Mouse (Mus musculus) heart, adult 9 months (tissue): Measurements from ENCODE around the gene Kdm5b.

Experiments used
- DNase-seq, 2 experiments: peaks; one replicate each; pipeline ENCODE4 v3.0.0; 2022; ENCODE audit warnings: low spot score in 2 of 2

The Kdm5b gene

GRCm38 (mm10) chr1:134549632-134550132 lies 10.3 kb upstream of the Kdm5b start, which contains the start of gene Mgat4e:
Mgat4e (minus strand) TSS chr1:134549682.
- no peak for DNase-seq

- DNase-seq, result no peak
Measured at GRCm38 (mm10) chr1:134551869-134552268, 8.1 kb upstream of the Kdm5b start.

GRCm38 (mm10) chr1:134552396-134552795 lies 7.6 kb upstream of the Kdm5b start:
- no peak for DNase-seq

- DNase-seq, result no peak
Measured at GRCm38 (mm10) chr1:134555240-134555870, 4.6 kb upstream of the Kdm5b start.

GRCm38 (mm10) chr1:134555871-134556670 lies 3.9 kb upstream of the Kdm5b start:
- peak in 1 of 2 experiments; percentile 10 for DNase-seq

GRCm38 (mm10) chr1:134556671-134557218 lies 3.2 kb upstream of the Kdm5b start:
- peak; percentile 96 to 97 for DNase-seq

GRCm38 (mm10) chr1:134558511-134558910 lies 1.5 kb upstream of the Kdm5b start:
- DNase-seq, result no peak

GRCm38 (mm10) chr1:134559226-134559625 lies 745 bp upstream of the Kdm5b start:
- no peak for DNase-seq

- no peak for DNase-seq
Measured at GRCm38 (mm10) chr1:134560396-134560795, 425 bp downstream of the Kdm5b start.

- DNase-seq, result peak; percentile 6 to 21
Measured at GRCm38 (mm10) chr1:134560801-134561769, 1.1 kb downstream of the Kdm5b start.

- DNase-seq, result no peak
Measured at GRCm38 (mm10) chr1:134561770-134562143, 1.8 kb downstream of the Kdm5b start.

- DNase-seq, result no peak
Measured at GRCm38 (mm10) chr1:134562457-134562856, 2.5 kb downstream of the Kdm5b start.

GRCm38 (mm10) chr1:134563726-134564125 lies 3.8 kb downstream of the Kdm5b start:
- no peak for DNase-seq

- no peak for DNase-seq
Measured at GRCm38 (mm10) chr1:134567511-134567910, 7.5 kb downstream of the Kdm5b start.

- DNase-seq, result no peak
Measured at GRCm38 (mm10) chr1:134570171-134570570, 10.2 kb downstream of the Kdm5b start.

- DNase-seq, result no peak
Measured at GRCm38 (mm10) chr1:134570631-134571030, 10.7 kb downstream of the Kdm5b start.

GRCm38 (mm10) chr1:134573300-134573931 lies 13.4 kb downstream of the Kdm5b start:
- no peak for DNase-seq

- DNase-seq, result no peak
Measured at GRCm38 (mm10) chr1:134573932-134574315, 14.0 kb downstream of the Kdm5b start.

- no peak for DNase-seq
Measured at GRCm38 (mm10) chr1:134577384-134578120, 17.6 kb downstream of the Kdm5b start.

- DNase-seq, result no peak
Measured at GRCm38 (mm10) chr1:134580796-134581195, 20.8 kb downstream of the Kdm5b start.
